Mouse (Mus musculus) ovary, adult 18-20 months (tissue): ENCODE data around the gene Ppp1r8.
"Not testable (repeated sequence)": the region's sequence is repeated elsewhere in the genome, so short reads cannot be mapped to it uniquely, and the experiment has no call there.

Source experiments
- DNase-seq: peaks from one replicate; pipeline ENCODE4 v3.0.0; 2022; ENCODE audit warnings: low spot score, mixed read lengths

Gene Ppp1r8

GRCm38 (mm10) chr4:132806620-132807191 is 36.3 kb downstream of the Ppp1r8 start:
- DNase-seq = no peak

- no peak for DNase-seq
Observed at GRCm38 (mm10) chr4:132805599-132806197, 37.3 kb downstream of the Ppp1r8 start.

- no peak for DNase-seq
Observed at GRCm38 (mm10) chr4:132805146-132805545, 37.8 kb downstream of the Ppp1r8 start.

- no peak for DNase-seq
Observed at GRCm38 (mm10) chr4:132804331-132804730, 38.6 kb downstream of the Ppp1r8 start.

- no peak for DNase-seq
Observed at GRCm38 (mm10) chr4:132803876-132804275, 39.1 kb downstream of the Ppp1r8 start.

- DNase-seq = no peak
Observed at GRCm38 (mm10) chr4:132803212-132803611, 39.8 kb downstream of the Ppp1r8 start.

GRCm38 (mm10) chr4:132802171-132802637 is 40.8 kb downstream of the Ppp1r8 start:
- DNase-seq = no peak

GRCm38 (mm10) chr4:132801176-132802077 is 41.5 kb downstream of the Ppp1r8 start:
- no peak for DNase-seq

- no peak for DNase-seq
Observed at GRCm38 (mm10) chr4:132799845-132800244, 43.1 kb downstream of the Ppp1r8 start.

- not testable (repeated sequence) for DNase-seq
Observed at GRCm38 (mm10) chr4:132798666-132799065, 44.3 kb downstream of the Ppp1r8 start.

- DNase-seq = no peak
Observed at GRCm38 (mm10) chr4:132798028-132798427, 44.9 kb downstream of the Ppp1r8 start.

- DNase-seq = no peak
Observed at GRCm38 (mm10) chr4:132797461-132797860, 45.5 kb downstream of the Ppp1r8 start.

GRCm38 (mm10) chr4:132796196-132796886 is 46.6 kb downstream of the Ppp1r8 start, which contains the start of gene Themis2:
Gene Themis2 (minus strand): TSS chr4:132796387.
- DNase-seq = peak; percentile 56

GRCm38 (mm10) chr4:132795171-132795570 is 47.8 kb downstream of the Ppp1r8 start:
- no peak for DNase-seq

GRCm38 (mm10) chr4:132794760-132795159 is 48.2 kb downstream of the Ppp1r8 start:
- DNase-seq = no peak

- DNase-seq = no peak
Observed at GRCm38 (mm10) chr4:132794028-132794427, 48.9 kb downstream of the Ppp1r8 start.

GRCm38 (mm10) chr4:132793322-132794004 is 49.5 kb downstream of the Ppp1r8 start:
- DNase-seq = not testable (repeated sequence)

GRCm38 (mm10) chr4:132789731-132790130 is 53.2 kb downstream of the Ppp1r8 start:
- DNase-seq = no peak

GRCm38 (mm10) chr4:132785228-132785627 is 57.7 kb downstream of the Ppp1r8 start:
- no peak for DNase-seq

GRCm38 (mm10) chr4:132783732-132784131 is 59.2 kb downstream of the Ppp1r8 start:
- no peak for DNase-seq

GRCm38 (mm10) chr4:132780288-132780687 is 62.7 kb downstream of the Ppp1r8 start:
- DNase-seq = no peak
